Mouse (Mus musculus): ENCODE results near the gene Fnip2.

DNA sequence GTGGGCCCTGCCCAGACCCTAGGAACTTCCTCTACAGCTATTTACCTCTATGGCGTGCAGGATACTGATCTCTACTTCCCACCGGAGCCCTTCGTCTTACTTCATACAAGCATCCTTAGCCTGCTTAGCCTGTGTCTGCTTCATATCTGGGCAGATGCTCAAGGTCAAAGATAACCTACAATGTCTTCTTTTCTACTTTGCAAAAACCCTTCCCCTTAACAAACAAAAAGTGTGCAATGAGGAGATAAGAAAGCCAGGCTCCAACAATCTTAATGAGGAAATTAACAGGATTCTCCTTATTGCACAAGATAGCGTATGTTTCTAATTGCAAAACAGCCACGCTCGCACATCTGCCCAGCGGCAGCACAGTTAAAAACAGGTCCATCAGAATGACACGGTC lies 89.2 kb downstream of the Fnip2 start:
- TF ChIP-seq CTCF (IDR thresholded peaks at IDR 0.05; ENCODE audit: low read depth, low read length) (no peak), POLR2AphosphoS5 (IDR thresholded peaks at IDR 0.05; ENCODE audit: insufficient replicate concordance, low read depth, low read length) (no peak), TAL1 (conservative IDR thresholded peaks at IDR 0.05; ENCODE audit: low read depth, low read length) (peak; percentile 61; the same call in 1 of the 2 replicates)

Data from G1E (cell line).